Mouse (Mus musculus): ENCODE data around the gene Pofut1. TPM values are rescaled to one million over a fixed set of nuclear protein-coding genes. Genes with fewer than 3 reads are reported as not detected.
"Not testable (repeated sequence)": the region's sequence is repeated elsewhere in the genome, so short reads cannot be mapped to it uniquely, and the experiment has no call there.

Gene Pofut1
- total RNA-seq, 1 experiment from 2014 or later: 20.0 TPM

DNA sequence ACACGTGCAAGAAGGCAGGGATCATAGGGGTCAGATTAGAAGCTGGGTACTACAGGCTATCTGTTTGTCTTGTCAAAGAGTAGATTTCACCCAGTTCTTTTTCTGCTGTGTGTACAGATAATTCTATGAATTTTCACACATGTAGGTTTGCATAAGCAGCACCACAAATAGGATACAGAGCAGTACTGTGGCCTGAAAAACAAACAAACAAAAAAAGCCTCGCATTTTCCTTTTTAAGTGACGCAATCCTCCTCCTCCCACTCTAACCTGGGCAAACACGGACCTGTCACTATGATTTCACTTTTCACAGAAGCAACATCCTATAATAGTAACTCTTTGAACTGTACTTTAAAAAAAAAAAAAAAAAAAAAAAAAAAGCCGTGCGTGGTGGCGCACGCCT is 35.1 kb downstream of the Pofut1 start:
- ATAC-seq (ENCODE audit: extremely low read depth, insufficient number of reproducible peaks, low FRiP score, poor library complexity, severe bottlenecking): no peak

DNA sequence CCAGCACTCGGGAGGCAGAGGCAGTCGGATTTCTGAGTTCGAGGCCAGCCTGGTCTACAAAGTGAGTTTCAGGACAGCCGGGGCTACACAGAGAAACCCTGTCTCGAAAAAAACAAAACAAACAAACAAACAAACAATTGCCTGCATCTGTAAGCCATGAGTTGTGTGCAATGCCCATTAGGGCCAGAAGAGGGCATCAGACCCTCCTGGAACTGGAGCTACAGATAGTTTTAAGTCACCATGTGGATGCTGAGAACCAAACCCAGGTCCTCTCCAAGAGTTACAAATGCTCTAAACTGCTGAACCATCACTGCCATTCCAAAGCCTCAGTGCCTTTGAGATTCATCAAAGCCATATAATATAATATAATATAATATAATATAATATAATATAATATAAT is 35.5 kb downstream of the Pofut1 start:
- ATAC-seq (ENCODE audit: extremely low read depth, insufficient number of reproducible peaks, low FRiP score, poor library complexity, severe bottlenecking): not testable (repeated sequence)

DNA sequence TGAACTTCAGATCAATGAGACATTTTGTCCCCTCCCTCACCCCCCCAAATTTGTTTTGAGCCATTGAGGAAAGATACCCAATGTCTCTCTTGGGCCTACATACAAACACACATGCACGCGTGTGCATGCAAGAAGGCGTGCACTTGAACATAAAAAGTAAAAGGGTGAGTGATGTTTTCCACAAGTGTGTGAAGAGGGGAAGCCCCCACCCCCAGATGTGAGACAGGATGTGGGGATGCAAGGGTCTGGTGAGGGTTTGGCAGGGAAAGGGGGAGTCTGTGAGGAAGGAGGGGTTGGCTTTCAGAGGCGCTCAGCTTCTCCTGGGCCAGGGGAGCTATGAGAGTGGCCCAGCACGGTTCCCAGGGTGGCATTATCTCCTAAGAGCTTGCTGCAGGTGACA is 37.0 kb downstream of the Pofut1 start:
- no peak for ATAC-seq (ENCODE audit: extremely low read depth, insufficient number of reproducible peaks, low FRiP score, poor library complexity, severe bottlenecking)

DNA sequence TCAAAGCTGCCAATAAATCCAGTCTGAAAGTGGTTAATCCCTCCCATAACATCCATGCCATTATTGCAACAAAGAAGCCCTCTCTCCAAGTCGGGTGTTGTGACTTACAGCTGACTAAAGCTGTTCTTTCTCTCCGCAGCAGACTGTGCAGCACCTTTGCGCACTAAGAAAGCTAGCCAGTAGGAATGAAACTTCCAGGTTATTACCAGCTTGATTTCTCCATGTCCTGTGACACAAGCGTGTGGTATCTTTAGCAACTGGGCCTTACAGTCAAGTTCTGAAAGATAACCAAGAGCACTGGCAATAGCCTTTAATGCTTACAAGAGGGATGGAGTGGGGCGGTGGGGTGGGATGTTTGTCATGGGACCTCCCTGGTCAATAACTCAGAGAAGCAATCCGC is 42.6 kb downstream of the Pofut1 start:
- ATAC-seq (ENCODE audit: extremely low read depth, insufficient number of reproducible peaks, low FRiP score, poor library complexity, severe bottlenecking): no peak

DNA sequence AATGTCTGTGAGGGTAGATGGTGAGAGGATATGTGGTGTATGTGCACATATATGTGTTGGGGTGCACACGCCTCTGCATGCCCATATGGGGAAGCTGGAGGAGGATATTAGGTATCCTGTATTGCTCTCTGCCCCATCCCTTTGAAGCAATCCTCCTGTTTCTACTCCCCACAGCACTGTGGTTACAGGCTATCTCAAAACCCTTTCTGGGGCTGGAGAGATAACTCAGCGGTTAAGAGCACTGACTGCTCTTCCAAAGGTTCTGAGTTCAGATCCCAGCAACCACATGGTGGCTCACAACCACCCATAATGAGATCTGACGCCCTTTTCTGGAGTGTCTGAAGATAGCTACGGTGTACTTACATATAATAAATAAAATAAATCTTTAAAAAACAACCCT is 45.2 kb downstream of the Pofut1 start:
- ATAC-seq (ENCODE audit: extremely low read depth, insufficient number of reproducible peaks, low FRiP score, poor library complexity, severe bottlenecking): no peak

DNA sequence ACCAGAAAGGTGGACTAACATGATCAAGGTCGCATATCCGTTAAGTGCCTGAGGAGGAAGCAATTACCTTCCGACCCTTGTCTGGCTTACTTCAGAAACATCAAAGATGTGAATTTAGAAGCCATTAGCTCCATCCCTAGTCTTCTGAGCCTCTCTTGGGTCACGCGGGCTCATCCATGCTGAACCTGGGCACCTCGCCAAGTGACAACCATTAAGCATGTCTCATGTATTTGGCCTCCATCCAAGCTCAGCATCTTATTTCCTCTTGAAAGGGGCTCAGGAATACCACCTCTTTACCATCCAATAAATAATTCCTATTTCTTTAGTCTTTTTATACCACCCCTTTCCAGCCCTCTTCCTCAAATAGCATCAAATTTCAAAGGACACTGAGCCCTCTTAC is 46.5 kb downstream of the Pofut1 start:
- no peak for ATAC-seq (ENCODE audit: extremely low read depth, insufficient number of reproducible peaks, low FRiP score, poor library complexity, severe bottlenecking)

DNA sequence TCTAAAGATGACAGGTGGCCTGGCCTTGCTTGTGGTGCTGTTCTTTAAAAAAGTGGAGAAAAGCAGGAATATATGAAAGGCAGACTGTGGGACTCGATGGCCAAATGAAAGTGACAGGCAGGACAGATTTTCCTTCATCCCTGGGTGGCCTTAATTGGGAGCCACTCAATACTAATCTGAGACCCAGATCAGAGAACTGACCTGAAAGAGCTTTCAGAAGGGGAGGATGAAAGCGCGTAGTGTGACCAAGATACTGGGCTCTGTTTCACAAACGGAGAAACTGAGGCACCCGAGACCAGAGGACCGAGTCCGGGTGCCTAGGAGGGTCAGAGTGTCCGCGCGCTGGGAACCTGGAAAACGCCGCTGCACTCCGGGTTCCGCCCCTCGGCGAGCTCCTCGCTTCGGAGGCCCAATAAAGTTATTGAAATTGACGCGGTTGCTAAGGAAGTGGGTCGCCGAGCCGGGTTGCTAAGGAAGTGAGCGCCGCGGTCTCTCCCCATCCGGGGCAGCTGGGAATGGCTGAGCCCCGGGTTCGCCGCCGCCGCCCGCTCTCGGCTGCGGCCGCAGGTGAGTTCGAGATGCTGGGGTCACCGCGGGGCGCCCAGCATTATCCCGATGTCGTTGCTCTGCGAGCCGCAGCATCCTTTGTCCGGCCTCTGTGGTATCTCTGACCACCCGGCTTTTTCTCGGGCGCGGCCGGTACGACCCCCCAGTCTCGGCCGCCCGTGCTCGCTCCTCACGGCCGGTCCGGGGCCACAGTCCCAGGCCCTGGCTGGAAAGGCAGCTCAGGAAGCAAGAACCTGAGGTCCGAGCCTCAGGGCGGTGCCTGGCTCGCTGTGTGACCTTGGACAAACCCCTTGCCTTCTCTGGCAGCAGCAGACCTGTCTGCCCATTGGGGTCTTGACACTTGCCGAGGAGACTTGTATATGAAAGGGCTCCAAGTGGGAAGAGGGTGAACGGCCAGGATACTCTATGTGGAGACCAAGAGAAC is 49.9 kb downstream of the Pofut1 start, which contains the start of gene Kif3b:
Kif3b (plus strand) TSS at position 476 of the 991 bp plus-strand sequence.
- peak; percentile 89 for ATAC-seq (ENCODE audit: extremely low read depth, insufficient number of reproducible peaks, low FRiP score, poor library complexity, severe bottlenecking)

DNA sequence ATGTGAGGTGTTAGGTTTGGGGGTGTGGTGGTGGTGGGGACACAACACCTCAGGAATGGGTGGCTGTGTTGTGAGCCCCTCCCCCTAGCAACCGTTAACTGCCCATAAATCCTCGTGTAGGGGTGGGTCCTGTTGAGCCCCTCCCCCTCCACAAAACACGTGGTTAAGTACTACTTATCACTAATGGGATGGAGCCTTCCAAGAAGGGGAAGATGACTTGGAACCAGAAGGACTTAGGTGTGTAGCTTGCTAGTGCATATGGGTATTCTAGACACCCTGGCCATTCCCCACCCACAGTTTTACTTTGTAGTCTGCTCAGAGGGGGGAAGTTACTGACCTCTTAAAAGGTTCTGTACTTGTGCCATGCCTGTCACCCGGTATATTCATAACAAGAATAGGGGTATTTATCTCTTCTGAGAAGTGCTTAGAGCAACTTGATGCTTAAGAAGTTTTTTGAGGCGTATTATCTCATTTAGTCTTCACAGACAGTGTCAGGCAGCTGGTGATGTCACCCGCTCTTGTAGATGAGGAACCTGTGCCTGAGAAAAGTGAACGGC is 51.0 kb downstream of the Pofut1 start:
- ATAC-seq (ENCODE audit: extremely low read depth, insufficient number of reproducible peaks, low FRiP score, poor library complexity, severe bottlenecking): peak; percentile 55

DNA sequence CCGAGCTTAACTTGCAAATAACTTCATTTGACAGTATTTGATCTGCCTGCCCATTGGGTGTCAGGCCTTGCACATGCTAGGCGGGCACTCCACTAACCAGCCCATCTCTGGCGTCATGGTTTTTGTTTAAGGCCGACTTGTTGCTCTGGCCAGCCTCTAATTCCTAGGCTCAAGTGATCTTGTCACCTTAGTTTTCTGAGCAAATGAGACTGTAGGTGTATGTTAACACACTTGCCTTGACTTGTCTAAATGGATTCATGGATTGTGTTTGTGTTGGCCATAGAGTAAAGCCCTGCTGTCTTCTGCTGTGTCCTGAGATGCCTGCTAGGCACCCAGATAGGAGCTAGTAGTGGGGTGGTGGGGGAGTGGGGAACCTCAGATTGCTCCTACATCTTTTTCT is 53.9 kb downstream of the Pofut1 start:
- no peak for ATAC-seq (ENCODE audit: extremely low read depth, insufficient number of reproducible peaks, low FRiP score, poor library complexity, severe bottlenecking)

DNA sequence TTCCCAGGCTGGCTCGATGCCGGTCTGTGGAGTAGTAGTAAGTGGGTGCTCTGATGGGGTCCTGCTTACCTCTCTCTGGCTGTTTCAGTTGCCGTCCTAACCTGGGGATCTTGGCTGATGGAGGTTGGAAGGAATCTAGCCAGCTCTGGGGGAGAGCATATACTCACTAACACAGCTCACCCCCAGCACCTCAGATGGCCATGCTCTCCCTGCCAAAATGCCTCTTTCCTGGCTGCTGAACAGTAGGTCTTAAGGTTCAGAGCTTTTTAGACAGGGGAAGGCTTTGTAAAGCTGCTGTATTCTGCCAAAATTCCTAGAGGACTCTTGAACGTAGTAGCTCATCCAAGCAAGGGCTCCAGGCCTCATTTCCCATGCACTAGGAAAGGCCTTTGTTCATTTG is 56.4 kb downstream of the Pofut1 start:
- no peak for ATAC-seq (ENCODE audit: extremely low read depth, insufficient number of reproducible peaks, low FRiP score, poor library complexity, severe bottlenecking)

DNA sequence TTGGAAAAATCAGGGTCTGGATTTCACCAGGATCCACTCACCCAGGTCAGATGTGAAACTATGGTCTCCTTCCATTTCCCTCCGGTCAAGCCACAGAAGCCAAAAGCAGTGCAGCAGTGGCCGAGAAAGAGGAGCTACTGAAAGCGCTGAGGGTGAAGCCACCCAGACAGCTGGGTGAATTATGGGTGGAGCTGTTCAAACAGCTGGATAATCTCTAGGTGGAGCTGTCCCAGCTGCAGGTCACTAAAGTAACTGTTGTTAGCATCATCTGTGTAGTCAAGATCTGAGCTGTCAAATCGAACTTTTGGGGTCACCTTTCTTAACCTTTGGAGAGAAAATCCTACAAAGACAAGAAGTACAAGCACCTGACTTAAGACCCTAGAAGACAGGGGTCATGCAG is 57.1 kb downstream of the Pofut1 start:
- no peak for ATAC-seq (ENCODE audit: extremely low read depth, insufficient number of reproducible peaks, low FRiP score, poor library complexity, severe bottlenecking)

DNA sequence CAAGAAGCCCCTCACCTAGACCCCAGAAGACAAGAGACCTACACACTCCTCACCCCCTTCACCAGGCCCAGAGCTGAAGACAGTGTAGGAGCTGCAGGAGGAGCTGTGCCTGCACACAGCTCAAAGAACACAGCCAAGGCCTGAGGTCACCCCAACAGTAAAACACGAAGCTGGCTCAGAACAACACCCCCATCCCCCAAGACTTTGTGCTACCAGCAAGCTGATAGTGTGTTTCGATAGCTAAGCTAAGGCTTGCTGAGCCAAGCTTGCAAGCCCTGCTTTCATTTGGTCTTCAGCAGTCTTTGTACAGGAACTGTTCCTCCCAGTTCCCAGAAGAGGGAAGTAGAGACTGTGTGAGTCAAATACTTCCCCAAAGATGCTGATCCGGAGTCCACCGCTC is 57.5 kb downstream of the Pofut1 start:
- ATAC-seq (ENCODE audit: extremely low read depth, insufficient number of reproducible peaks, low FRiP score, poor library complexity, severe bottlenecking): peak; percentile 69

DNA sequence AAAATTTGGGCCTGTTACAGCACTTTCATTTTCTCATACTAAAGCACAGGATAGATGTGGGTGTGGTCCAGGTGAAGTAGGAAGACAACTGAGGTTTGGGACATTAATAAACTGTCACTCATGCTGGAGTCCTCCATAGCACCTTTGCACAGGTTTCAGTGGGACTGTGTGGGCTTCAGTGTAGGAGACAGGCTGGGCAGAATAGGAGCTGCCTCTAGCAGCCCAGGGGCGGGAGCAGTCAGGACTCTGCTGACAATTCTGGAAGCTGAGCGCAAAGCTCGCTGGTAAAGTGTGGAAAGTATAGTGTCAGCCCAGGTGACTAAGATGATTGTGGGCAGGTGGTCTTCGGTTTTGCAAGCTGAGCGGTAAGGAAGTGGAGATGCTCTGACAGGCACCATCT is 59.8 kb downstream of the Pofut1 start:
- ATAC-seq (ENCODE audit: extremely low read depth, insufficient number of reproducible peaks, low FRiP score, poor library complexity, severe bottlenecking): no peak

DNA sequence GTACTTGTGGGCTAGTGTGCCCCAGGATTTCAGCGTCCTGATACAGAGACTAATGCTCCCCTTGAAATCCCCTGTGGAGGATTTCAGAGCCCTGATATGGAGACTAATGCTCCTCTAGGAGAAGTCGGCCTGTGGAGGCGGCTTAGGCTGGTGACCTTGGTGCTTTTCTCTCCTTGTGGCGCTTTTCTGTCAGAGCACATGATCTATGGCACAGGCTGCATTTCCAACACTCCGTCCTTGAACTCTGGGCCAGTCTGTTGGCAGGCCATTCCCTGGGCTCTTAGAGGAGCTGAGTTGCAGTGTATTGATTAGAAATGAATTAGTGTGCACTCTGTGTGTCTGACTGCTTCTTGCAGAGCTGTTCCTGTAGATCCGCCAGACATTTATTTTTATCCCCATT is 63.9 kb downstream of the Pofut1 start:
- ATAC-seq (ENCODE audit: extremely low read depth, insufficient number of reproducible peaks, low FRiP score, poor library complexity, severe bottlenecking): no peak

DNA sequence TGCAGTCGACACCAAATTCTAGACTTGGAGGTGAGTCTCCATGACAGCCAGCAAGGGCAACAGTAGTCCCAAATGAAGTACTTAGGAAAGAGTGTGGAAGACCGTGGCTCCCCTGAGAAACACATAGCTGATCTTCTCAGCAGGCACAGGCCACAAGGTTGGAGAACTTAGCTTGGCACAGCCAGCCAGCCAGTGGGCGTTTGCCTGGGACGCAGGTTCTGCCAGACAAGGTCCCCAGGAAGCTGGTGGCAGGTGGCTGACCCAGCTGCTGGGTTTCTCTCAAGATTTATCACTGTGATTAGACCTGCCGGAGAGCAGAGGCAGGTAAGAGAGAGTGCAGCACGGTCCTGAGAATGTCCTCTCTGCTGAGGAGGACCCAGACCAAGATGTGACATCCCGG is 67.3 kb downstream of the Pofut1 start:
- ATAC-seq (ENCODE audit: extremely low read depth, insufficient number of reproducible peaks, low FRiP score, poor library complexity, severe bottlenecking): no peak

DNA sequence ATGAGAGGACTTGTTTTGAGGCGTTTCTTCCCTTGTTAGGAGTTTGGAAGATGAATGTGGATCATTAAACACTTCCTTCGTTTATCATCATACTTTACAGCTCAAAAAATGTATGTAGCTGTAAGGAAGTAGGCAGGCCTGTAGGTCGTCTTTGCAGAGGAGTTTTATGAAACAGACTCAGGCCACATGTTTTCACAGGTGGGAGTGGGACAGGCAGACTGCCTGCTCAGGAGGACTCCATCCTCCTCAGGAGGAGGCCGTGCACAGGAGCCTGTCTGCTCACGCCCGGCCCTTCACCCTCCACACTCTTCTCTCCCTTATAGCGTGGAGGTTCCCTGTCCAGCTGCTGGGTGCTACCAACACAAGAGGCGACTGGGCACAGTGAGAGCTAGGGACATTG is 67.8 kb downstream of the Pofut1 start:
- no peak for ATAC-seq (ENCODE audit: extremely low read depth, insufficient number of reproducible peaks, low FRiP score, poor library complexity, severe bottlenecking)

DNA sequence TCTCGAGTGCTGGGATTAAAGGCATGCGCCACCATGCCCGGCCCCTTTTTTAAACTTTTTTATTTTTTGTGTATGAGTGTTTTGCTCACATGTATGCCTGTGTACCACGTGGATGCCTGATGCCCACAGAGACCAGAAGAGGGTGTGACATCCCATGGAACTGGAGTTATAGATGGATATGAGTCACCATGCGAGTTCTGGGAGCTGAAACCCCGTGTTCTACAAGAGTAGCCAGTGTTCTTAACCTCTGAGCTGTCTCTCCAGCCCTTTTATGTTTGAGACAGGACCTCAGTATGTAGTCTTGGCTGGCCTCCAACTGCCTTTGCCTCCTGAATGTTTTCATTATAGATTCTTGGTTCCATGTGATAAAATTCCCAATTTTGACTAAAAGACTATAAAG is 68.9 kb downstream of the Pofut1 start:
- no peak for ATAC-seq (ENCODE audit: extremely low read depth, insufficient number of reproducible peaks, low FRiP score, poor library complexity, severe bottlenecking)

DNA sequence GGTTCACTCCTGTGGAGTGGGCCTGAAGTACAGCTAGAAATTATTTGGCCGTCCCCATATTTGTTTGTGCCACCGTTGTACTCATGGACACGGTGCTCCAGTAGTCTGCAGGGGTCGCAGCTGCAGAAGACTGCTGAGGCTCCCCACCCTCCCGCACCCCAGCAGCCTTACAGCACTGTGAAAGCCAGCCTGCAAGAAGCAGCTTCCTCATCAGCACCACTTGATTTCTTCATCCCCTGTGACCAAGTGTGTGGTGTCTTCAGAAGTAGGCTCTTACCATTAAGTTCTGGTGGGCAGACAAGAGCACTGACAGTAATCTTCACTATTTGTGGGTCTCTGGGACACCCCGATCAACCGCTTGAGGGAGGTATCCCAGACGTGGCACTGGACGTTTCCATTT is 71.6 kb downstream of the Pofut1 start:
- ATAC-seq (ENCODE audit: extremely low read depth, insufficient number of reproducible peaks, low FRiP score, poor library complexity, severe bottlenecking): no peak

DNA sequence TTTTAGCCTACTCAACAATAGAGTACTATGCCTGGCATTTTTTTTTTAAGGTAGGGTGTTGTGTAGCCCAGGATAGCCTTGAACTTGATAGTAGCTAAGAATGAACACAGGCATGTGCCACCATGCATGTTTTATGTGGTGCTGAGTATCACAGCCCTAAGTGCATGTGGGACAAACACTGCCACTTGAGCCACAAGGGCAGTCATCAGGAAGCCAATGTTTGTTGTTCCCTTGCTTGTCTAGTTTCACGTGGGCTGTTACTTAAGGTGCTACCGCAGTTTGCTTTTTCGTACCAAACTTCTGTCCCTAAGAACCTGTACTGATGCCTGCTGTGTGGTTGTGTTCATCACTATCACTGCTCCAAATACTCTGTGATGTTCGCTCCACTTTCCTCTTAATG is 77.1 kb downstream of the Pofut1 start:
- ATAC-seq (ENCODE audit: extremely low read depth, insufficient number of reproducible peaks, low FRiP score, poor library complexity, severe bottlenecking): no peak

DNA sequence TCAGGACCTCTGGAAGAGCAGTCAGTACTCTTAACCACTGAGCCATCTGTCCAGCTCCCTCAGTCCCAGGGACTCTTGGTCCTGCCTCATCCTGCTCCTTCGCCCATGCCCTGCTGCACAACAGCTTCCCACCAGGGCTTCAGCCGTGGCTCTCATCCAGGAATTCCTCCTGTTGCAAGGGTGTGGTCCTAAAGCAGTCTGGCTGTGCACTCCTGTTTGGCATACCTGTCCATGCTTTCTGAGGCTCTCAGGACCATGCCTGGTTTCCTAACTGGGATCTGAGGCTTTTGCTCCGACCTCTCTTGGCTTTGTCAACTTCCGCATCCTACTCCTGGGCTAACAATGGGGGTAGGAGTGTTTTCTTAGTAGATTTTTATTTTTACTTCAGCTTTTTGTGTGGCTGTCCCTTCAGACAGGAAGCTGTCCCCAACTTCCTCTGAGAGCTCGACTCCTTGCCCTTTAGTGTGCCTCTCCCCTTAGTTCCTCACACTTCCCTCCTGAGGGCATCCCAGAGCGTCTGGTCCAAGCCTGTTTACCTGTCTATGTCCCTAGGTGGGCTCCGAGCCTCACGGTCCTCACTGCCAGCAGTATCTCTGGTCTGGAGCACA is 77.8 kb downstream of the Pofut1 start:
- ATAC-seq (ENCODE audit: extremely low read depth, insufficient number of reproducible peaks, low FRiP score, poor library complexity, severe bottlenecking): peak; percentile 47; the same call in 1 of the 2 replicates

All from neutrophil, adult 5-6 weeks (primary cell).